Mouse (Mus musculus) left cerebral cortex, postnatal 25 days (tissue): ENCODE results near the gene Ubash3b. TPM values are rescaled to one million over a fixed set of nuclear protein-coding genes. Genes with fewer than 3 reads are reported as not detected.

ENCODE experiments used
- DNase-seq, 2 experiments: peaks; one replicate each; pipeline ENCODE4 v3.0.0; 2022; ENCODE audit warnings: low spot score in 2 of 2, mixed read lengths in 1 of 2
- intact Hi-C: fragments of 180-260 bp; cut with DNase I; formaldehyde crosslinking; loops from one replicate; pipeline ENCODE4 v1.15.1; 2025
- total RNA-seq, 2 experiments: library from RNA; stranded (reverse); gene quantifications; 2 replicates each; pipeline ENCODE4 v1.2.3; 2021

Ubash3b gene
- total RNA-seq, 2 experiments from 2014 or later: 23.9 to 26.1 TPM

DNA sequence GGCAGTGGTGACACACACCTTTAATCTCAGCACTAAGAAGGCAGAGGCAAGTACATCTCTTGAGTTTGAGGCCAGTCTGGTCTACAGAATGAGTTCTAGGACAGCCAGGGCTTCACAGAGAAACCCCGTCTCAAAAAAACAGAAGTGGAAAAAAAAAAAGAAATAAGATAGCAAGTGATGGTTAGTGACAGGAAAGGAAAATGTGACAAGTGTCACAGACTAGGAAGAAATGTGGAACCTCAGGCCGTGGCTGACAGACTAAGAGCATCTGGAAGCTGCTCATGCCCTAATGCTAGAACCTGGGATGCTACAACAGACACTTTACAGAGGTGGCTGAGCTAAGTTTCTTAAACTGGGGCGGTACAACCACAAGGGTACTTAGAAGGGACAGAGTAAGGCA, 18.4 kb downstream of the Ubash3b start:
- no peak for DNase-seq
- intact Hi-C loops: no loop called here

DNA sequence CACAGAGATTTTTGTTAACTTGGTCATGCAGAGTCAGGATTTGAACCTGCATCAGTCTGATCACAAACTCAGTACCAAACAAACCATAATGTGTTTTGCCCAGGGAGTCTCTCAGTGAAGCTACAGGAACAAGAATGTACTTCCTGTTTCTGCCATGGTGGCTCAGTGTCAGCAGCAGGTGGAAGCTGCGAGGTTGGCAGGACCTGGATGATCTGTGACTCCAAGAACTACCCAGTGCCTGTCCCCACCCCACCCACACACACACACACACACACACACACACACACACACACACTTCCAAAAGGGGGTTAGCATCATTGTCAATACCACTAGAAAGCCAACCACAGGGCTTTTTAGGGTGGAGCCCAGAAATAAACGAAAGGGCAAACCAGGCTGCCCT, 20.5 kb downstream of the Ubash3b start:
- intact Hi-C loops: no loop called here

GRCm38 (mm10) chr9:41138987-41139808, 22.3 kb downstream of the Ubash3b start:
- intact Hi-C loops: no loop called here
- no peak for DNase-seq

More for the DNA sequence above, 20.5 kb downstream of the Ubash3b start:
- no peak for DNase-seq

GRCm38 (mm10) chr9:41136691-41137467, 24.6 kb downstream of the Ubash3b start:
- DNase-seq: peak; percentile 57 to 62

DNA sequence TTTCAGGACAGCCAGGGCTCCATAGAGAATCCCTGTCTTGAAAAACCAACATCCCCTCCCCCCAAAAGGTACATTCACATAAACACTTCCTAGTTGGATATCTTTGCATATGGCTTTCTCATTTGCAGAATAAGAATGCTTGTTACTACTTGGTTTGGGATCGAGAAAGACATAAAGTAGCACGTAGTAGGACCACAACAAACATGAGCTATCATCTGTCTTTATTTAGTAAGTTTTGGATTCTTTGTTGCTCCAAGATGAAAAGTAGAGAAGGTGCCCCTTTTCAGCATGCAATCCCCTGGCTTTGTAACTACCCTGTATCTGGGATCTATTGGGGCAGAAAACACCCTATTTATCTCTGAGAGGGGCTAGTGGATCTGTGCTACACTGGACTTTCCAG, 25.2 kb downstream of the Ubash3b start:
- no peak for DNase-seq
- intact Hi-C loops: no loop called here

More at GRCm38 (mm10) chr9:41136691-41137467, 24.6 kb downstream of the Ubash3b start:
- intact Hi-C loops: no loop called here

DNA sequence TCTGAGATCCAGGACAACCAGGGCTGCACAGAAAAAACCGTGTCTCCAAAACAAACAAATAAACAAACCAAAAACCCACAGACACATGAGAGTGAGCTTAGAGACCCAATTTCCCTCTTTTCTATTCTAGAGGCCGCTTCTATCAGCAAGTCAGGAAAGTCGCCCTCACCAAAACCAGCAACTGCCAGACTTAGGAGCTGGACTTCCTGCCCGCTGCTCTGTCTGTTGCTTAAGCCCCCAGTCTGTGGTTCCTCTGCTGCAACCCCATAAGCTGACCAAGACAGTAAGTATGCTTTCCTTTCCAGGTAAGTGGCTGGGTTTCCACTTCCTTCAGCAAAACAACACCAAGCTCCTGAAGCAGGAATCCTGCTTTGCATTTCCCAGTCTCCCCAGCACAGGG, 26.6 kb downstream of the Ubash3b start:
- no peak for DNase-seq
- intact Hi-C loops: no loop called here

DNA sequence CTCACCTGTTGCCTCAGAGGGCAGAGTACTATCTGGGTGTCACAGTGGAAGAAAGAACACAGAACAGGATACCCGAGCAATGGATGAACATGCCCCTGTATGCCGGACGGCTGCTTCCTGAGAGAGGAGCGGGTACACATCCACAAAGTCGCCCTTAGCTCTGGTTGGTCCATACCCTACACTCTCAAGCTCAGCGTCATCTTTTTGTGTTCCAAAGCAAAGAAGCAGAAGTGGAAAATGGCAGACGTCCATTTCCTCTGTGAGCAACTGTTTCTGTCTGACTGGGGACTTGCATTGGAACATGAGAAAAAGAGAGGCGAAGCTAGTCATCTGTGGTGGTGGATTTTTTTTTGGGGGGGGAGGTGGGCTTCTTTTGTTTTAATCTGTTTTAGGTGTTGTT, 30.9 kb downstream of the Ubash3b start:
- intact Hi-C loops: no loop called here
- DNase-seq: no peak

DNA sequence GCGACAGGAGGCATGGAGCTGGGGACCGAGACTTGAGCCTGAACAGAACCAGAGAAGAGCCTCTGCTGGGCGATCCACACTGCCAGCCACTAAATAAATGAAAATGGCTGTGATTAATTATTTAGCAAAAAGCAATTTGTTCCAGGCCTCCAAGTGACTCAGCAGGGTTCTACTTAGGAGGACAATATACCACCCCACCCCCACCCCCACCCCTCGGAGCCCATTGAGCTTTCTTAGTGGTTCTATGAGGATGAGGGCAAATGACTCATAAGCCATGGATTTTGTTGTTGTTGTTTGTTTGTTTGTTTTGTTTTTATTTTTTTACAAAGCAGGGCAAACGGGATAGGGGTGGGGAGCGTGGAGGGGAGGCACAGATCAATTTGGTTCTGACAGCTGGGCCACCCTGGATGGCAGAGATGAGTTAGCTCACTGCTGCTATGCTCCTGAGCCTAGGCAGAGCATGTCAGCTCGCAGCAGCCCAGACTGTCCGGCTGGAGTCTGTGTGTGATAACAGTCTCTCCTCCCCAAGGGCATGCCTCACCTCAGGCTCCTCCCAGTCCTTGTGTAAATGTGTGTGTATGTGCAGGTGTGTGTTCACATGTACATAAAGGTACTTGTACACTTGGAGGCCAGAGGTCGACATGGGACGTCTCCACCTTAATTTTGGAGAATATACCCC, 31.6 kb downstream of the Ubash3b start:
- intact Hi-C loops: no loop called here
- no peak for DNase-seq

DNA sequence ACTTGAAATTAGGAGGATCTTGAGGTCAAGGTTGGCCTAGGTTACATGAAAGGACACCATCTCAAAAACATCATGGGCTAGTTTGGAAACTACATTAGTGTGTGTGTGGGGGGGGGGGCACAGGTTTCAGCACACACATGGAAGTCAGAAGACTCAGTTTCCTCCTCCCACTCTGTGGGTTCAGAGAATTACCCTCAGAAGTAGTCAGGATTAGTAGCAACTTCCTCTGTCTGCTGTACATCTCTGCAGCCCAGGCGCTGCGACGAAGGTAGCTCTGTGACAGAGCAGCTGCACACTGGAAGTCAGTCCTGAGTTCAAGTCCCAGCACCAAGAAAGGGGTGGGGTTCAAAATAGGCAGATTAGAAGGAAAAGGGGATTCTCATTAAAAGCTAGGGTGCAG, 32.2 kb downstream of the Ubash3b start:
- intact Hi-C loops: no loop called here
- DNase-seq: no peak

- intact Hi-C loops: no loop called here
Observed at GRCm38 (mm10) chr9:41126723-41127122, 34.8 kb downstream of the Ubash3b start.

DNA sequence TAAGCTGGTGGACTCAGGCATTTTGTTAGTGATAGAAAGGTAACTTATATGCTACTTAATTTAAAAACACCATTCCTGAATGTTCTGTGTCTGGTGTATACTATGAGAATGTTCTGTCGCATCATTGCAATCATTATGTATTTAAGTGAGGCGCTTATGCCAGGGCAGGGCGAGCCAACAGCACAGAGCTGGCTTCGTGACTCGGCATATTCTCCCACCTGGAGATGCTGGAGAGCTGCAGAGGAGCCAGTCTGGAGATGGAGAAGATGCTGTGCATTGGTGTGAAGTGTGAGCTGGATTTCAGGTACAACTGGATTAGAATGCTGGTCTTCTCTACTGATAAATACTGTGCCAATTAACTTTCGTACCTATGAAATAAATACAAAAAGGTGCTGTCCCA, 37.2 kb downstream of the Ubash3b start:
- intact Hi-C loops: no loop called here
- DNase-seq: no peak

More at GRCm38 (mm10) chr9:41126723-41127122, 34.8 kb downstream of the Ubash3b start:
- DNase-seq: no peak

DNA sequence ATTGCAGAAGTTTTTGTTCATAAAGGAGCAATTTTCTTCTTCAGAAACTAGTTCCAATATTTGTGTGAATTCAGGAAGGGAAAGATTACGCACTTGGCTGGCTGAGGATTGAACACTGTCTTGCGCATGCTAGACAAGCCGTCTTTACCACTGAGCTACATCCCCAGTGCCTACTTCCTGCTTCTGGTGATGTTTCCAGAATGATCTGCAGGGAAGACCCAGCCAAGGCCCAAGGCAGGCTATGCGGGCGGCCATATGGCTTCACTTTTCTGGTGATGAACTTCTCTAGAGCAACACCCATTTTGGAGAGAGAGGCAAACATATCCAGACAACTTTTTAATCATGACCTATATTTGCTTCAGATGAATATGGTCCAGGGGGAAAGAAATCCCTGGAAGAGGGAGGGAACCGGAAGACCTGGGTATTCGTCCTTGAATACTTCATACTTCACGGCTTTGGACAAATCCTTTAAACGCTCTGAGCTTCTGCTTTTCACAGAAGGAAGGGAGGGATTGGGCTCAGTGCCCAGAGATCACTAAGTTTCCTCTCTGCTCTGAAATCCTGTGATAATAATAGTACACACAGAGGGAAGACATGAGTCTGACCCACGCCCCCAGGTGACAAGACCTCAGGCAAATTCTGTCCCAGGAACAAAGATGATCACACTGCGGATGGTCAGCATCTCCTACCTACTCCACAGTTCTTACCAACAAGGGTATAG, 38.9 kb downstream of the Ubash3b start:
- DNase-seq: peak in 1 of 2 experiments; percentile 57
- intact Hi-C loops: no loop called here

- DNase-seq: peak in 1 of 2 experiments; percentile 61
- intact Hi-C loops: no loop called here
Observed at GRCm38 (mm10) chr9:41121701-41122354, 39.7 kb downstream of the Ubash3b start.

- DNase-seq: no peak
- intact Hi-C loops: loop anchor here (5.0 kb wide), 1 partner anchor 68 kb away; no protein-coding TSS in a partner anchor
Observed at GRCm38 (mm10) chr9:41119958-41120357, 41.5 kb downstream of the Ubash3b start.

- peak in 1 of 2 experiments; percentile 39 for DNase-seq
- intact Hi-C loops: loop anchor here (5.0 kb wide), 1 partner anchor 66 kb away; no protein-coding TSS in a partner anchor
Observed at GRCm38 (mm10) chr9:41118065-41118464, 43.4 kb downstream of the Ubash3b start.

- no peak for DNase-seq
- intact Hi-C loops: loop anchor here (5.0 kb wide), 1 partner anchor 64 kb away; no protein-coding TSS in a partner anchor
Observed at GRCm38 (mm10) chr9:41116126-41116525, 45.4 kb downstream of the Ubash3b start.

DNA sequence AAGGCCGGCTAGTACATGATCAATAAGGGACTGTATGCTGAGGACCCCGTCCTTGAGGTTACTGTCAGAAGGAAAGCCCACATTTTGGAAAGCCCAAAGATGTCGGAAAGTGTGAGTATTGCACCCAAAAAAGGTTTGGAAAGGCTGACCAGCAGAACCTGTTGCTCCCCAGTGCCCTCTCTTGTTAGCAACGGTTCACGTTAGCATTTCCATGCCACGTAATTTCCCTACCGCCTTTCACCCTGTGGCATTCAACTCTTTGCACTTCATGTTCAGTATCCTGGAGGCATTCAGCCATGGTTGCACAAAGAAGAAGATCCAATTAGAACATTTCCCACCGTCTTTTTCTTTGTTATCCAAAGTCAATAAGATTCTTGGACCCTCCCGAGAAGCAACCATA, 47.1 kb downstream of the Ubash3b start:
- intact Hi-C loops: no loop called here

GRCm38 (mm10) chr9:41109749-41110148, 51.7 kb downstream of the Ubash3b start:
- intact Hi-C loops: no loop called here
- DNase-seq: no peak

More for the DNA sequence above, 47.1 kb downstream of the Ubash3b start:
- no peak for DNase-seq
